Mouse (Mus musculus): ENCODE results near the gene Trpt1. TPM values are rescaled to one million over a fixed set of nuclear protein-coding genes. Genes with fewer than 3 reads are reported as not detected.

The Trpt1 gene
- polyA plus RNA-seq, 1 experiment, result 4.7 TPM

GRCm38 (mm10) chr19:6975537-6976521, 20.1 kb upstream of the Trpt1 start, which contains the start of gene Plcb3:
Gene Plcb3 (minus strand): TSS chr19:6976470.
- Histone ChIP-seq H3ac (ENCODE audit: control insufficient read depth, insufficient read length, low read depth) (peak within 1 kb of the TSS; percentile 90), H3K79me2 (ENCODE audit: control insufficient read depth, insufficient read depth) (peaks cover 58% of the 10 kb centered on the region), H3K4me3 (ENCODE audit: insufficient read depth, poor library complexity, severe bottlenecking) (peak within 1 kb of the TSS; percentile 99), H3K27me3 (ENCODE audit: control insufficient read depth, insufficient read depth, insufficient read length) (no peaks in the 10 kb centered on the region), H3K79me3 (ENCODE audit: low read depth) (peaks cover 31% of the 10 kb centered on the region), H3K36me3 (ENCODE audit: control insufficient read depth, insufficient read depth) (peaks cover 27% of the 10 kb centered on the region)
- peak; percentile 29 for TF ChIP-seq CTCF (IDR thresholded peaks at IDR 0.05; ENCODE audit: control insufficient read depth, insufficient read depth, insufficient read length)
- no peak for TF ChIP-seq MAX (IDR thresholded peaks at IDR 0.05)
- no peak for TF ChIP-seq FOSL1 (IDR thresholded peaks at IDR 0.05; ENCODE audit: insufficient read depth, low read length, poor library complexity, severe bottlenecking)
- no peak for TF ChIP-seq MYOG (IDR thresholded peaks at IDR 0.05; ENCODE audit: control insufficient read depth, extremely low read depth, insufficient read length)
- TF ChIP-seq CEBPB (IDR thresholded peaks at IDR 0.05; ENCODE audit: low read depth), result peak; percentile 79
- TF ChIP-seq MYOD1 (IDR thresholded peaks at IDR 0.05; ENCODE audit: control insufficient read depth, insufficient read length, low read depth), result peak; percentile 96
- no peak for TF ChIP-seq USF1 (IDR thresholded peaks at IDR 0.05; ENCODE audit: low read depth)

- Histone ChIP-seq H3K27me3 (ENCODE audit: control insufficient read depth, insufficient read depth, insufficient read length) (no peaks in the 10 kb centered on the region), H3ac (ENCODE audit: control insufficient read depth, insufficient read length, low read depth) (peak overlapping the region; percentile 16), H3K4me3 (ENCODE audit: insufficient read depth, poor library complexity, severe bottlenecking) (no peak overlapping the region), H3K79me3 (ENCODE audit: low read depth) (peaks cover 31% of the 10 kb centered on the region), H3K79me2 (ENCODE audit: control insufficient read depth, insufficient read depth) (peaks cover 54% of the 10 kb centered on the region), H3K36me3 (ENCODE audit: control insufficient read depth, insufficient read depth) (peaks cover 37% of the 10 kb centered on the region)
- TF ChIP-seq MAX (IDR thresholded peaks at IDR 0.05), result no peak
- no peak for TF ChIP-seq MYOG (IDR thresholded peaks at IDR 0.05; ENCODE audit: control insufficient read depth, extremely low read depth, insufficient read length)
These were observed 17.9 kb upstream of the Trpt1 start for GRCm38 (mm10) chr19:6977759-6978638.

GRCm38 (mm10) chr19:6978639-6978974, 17.3 kb upstream of the Trpt1 start:
- Histone ChIP-seq H3K79me3 (ENCODE audit: low read depth) (peaks cover 31% of the 10 kb centered on the region), H3K27me3 (ENCODE audit: control insufficient read depth, insufficient read depth, insufficient read length) (no peaks in the 10 kb centered on the region), H3ac (ENCODE audit: control insufficient read depth, insufficient read length, low read depth) (peak overlapping the region; percentile 74), H3K4me3 (ENCODE audit: insufficient read depth, poor library complexity, severe bottlenecking) (peak overlapping the region; percentile 37), H3K36me3 (ENCODE audit: control insufficient read depth, insufficient read depth) (peaks cover 44% of the 10 kb centered on the region), H3K79me2 (ENCODE audit: control insufficient read depth, insufficient read depth) (peaks cover 52% of the 10 kb centered on the region)
- TF ChIP-seq MAX (IDR thresholded peaks at IDR 0.05) (no peak), MYOG (IDR thresholded peaks at IDR 0.05; ENCODE audit: control insufficient read depth, extremely low read depth, insufficient read length) (no peak), MYOD1 (IDR thresholded peaks at IDR 0.05; ENCODE audit: control insufficient read depth, insufficient read length, low read depth) (no peak), FOSL1 (IDR thresholded peaks at IDR 0.05; ENCODE audit: insufficient read depth, low read length, poor library complexity, severe bottlenecking) (no peak), CEBPB (IDR thresholded peaks at IDR 0.05; ENCODE audit: low read depth) (no peak), CTCF (IDR thresholded peaks at IDR 0.05; ENCODE audit: control insufficient read depth, insufficient read depth, insufficient read length) (no peak), USF1 (IDR thresholded peaks at IDR 0.05; ENCODE audit: low read depth) (no peak)

DNA sequence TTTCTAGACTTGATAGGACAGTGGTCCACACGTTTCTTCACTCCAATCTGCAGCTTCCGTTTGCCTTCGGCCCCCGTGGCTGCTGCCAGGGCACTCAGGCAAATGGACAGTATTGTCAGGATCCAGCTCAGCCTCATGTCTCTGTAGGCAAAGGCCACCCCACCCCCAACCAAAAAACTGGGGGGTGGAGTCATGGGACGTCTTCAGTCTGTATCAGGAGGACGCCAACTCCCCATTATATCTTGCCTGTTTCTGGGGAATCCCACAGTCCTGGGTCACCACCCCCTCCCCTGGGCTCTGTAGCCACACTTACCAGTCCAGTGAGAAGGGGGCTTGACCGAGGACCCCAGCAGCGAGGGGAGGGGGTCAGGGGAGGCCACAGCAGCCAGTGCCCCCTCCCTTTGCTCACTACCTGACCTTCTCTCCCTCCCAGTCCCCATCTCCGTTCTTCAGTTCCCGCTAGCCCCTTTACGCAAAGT, 16.9 kb upstream of the Trpt1 start:
- peaks cover 52% of the 10 kb centered on the region for H3K79me2 ChIP-seq (ENCODE audit: control insufficient read depth, insufficient read depth)
- H3K36me3 ChIP-seq (ENCODE audit: control insufficient read depth, insufficient read depth), result peaks cover 48% of the 10 kb centered on the region
- H3ac ChIP-seq (ENCODE audit: control insufficient read depth, insufficient read length, low read depth), result peak overlapping the region; percentile 74
- no peaks in the 10 kb centered on the region for H3K27me3 ChIP-seq (ENCODE audit: control insufficient read depth, insufficient read depth, insufficient read length)
- peaks cover 31% of the 10 kb centered on the region for H3K79me3 ChIP-seq (ENCODE audit: low read depth)
- no peak for TF ChIP-seq FOSL1 (IDR thresholded peaks at IDR 0.05; ENCODE audit: insufficient read depth, low read length, poor library complexity, severe bottlenecking)
- no peak for TF ChIP-seq CEBPB (IDR thresholded peaks at IDR 0.05; ENCODE audit: low read depth)
- TF ChIP-seq MYOD1 (IDR thresholded peaks at IDR 0.05; ENCODE audit: control insufficient read depth, insufficient read length, low read depth), result no peak
- TF ChIP-seq MAX (IDR thresholded peaks at IDR 0.05), result no peak
- no peak for TF ChIP-seq CTCF (IDR thresholded peaks at IDR 0.05; ENCODE audit: control insufficient read depth, insufficient read depth, insufficient read length)
- TF ChIP-seq MYOG (IDR thresholded peaks at IDR 0.05; ENCODE audit: control insufficient read depth, extremely low read depth, insufficient read length), result no peak
- no peak for TF ChIP-seq USF1 (IDR thresholded peaks at IDR 0.05; ENCODE audit: low read depth)
- H3K4me3 ChIP-seq (ENCODE audit: insufficient read depth, poor library complexity, severe bottlenecking), result peak overlapping the region; percentile 37
